Mouse (Mus musculus) layer of hippocampus, postnatal 36 days (tissue): Measurements from ENCODE around the gene Ada. TPM values are rescaled to one million over a fixed set of nuclear protein-coding genes. Genes with fewer than 3 reads are reported as not detected.

Experiments used
- DNase-seq, 2 experiments: peaks; one replicate each; pipeline ENCODE4 v3.0.0; 2022
- total RNA-seq, 2 experiments: library from RNA; stranded (reverse); gene quantifications; 2 replicates each; pipeline ENCODE4 v1.2.3; 2021

The Ada gene
- total RNA-seq: 1 to 10 TPM; 1.1 to 1.2 TPM

DNA sequence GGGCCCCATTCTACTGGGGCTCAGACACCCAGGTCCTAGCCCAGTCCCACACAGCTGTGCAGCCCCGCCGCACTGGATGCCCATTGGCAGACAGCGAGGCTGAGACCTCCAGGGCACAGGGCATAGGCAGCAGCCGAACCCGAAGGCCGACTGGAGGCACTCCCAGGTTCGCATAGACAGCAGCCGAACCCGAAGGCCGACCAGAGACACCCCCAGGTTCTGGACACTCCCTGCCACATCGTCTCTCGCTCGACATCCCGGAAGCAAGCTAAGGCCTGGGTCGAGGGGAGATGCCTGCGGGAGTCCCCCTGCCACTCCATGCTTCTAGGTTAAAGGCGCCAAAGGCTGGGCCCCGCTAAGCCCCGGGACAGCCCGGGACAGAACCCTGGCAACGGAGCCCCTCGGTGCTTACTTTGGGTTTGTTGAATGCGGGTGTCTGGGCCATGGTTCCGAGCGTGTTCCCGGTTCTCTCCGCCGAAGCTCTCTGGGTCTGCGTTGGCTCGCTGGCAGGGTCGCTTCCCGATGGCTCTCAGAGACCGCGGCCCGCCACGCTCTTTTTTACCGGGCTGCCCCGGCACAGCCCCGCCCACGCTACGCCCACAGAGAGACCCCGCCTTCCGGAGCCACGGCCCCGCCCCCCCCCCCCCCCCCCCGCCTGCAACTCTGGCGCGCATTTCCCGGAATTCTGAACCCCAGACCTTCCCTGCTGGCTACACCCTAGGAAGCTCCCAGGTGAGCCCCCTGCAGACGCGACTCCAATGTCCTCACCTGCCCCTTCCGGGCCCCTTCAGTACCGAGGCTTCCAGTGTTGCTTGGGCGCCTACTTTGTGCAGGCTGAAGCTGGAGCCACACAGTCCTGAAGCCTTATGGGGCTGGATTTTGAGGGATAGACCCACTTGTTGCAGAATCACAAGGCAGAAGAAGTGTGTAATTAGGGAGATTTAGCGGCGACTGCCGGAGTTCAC, at the start of gene Ada:
Gene Ada (minus strand): TSS at position 593 of the 965 bp plus-strand sequence.
- DNase-seq: peak in 1 of 2 experiments; percentile 23

GRCm38 (mm10) chr2:163798411-163798810, 48.4 kb upstream of the Ada start:
- DNase-seq: no peak

- peak; percentile 63 to 74 for DNase-seq
These were observed 38.4 kb upstream of the Ada start for GRCm38 (mm10) chr2:163788484-163788883.

DNA sequence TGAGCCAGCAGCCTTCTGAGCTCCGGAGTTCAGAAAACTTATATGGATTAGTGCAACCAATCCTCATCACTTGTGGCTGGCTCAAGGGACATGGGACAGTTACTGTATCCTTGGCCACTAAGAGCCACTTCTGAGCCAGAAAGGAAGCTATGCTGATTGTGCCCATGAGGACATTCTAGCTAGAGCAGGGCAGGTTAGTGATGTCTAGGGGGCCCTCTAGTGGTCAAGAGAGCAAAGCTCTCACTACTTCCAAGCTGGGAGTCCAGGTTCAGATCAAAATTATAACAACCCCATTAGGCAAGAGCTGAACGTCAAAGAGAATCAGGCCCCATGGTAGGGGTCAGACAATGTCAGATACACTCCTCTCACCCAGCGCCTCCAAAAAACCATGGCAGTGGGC, 37.7 kb upstream of the Ada start:
- peak in 1 of 2 experiments; percentile 21 for DNase-seq

GRCm38 (mm10) chr2:163787086-163787485, 37.0 kb upstream of the Ada start:
- DNase-seq: no peak

GRCm38 (mm10) chr2:163783901-163784300, 33.9 kb upstream of the Ada start:
- DNase-seq: no peak

DNA sequence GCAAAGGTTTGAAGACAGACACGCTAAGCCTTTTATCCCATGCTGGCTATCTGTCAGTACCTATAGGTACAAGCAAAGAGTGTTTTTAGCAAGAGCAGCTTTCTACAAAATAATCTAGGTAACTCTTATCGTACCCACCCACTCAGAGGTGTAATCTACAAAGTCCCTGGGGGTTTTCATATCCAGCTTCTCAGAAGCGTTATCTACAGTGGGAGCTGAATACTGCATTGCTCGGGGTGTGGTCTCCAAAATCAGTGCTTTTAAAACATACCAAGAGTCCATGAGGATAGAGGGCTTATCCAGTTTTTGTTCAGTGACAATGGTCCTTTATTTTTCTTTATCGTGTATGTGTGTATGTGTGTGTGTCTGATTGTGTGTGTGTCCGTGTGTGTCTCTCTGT, 33.3 kb upstream of the Ada start:
- no peak for DNase-seq

DNA sequence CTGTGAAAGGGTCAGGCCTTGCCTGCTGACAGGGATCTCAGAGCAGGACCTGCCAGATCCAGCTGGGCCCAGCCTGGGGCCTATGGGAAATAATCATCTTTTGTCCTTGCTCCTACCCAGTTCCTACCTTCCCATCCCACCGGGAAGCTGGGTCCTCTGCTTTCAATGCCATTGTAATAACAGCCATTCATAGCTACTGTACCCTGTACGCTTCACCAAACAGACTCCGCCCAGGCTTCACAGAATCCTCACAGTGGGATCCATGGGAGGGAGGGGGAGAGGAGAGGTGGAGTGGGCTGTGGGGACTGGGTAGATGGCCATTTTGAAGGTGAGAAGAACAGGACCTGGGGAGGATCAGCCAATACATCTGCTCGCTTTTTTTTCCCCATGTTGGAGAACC, 28.9 kb upstream of the Ada start:
- DNase-seq: no peak

- DNase-seq: no peak
These were observed 27.0 kb upstream of the Ada start for GRCm38 (mm10) chr2:163777061-163777460.

GRCm38 (mm10) chr2:163776661-163777060, 26.6 kb upstream of the Ada start:
- no peak for DNase-seq

- no peak for DNase-seq
These were observed 20.7 kb upstream of the Ada start for GRCm38 (mm10) chr2:163770731-163771130.

GRCm38 (mm10) chr2:163766890-163767289, 16.9 kb upstream of the Ada start:
- DNase-seq: no peak

- DNase-seq: no peak
These were observed 16.2 kb upstream of the Ada start for GRCm38 (mm10) chr2:163766261-163766660.

- no peak for DNase-seq
These were observed 11.4 kb upstream of the Ada start for GRCm38 (mm10) chr2:163761402-163761801.

DNA sequence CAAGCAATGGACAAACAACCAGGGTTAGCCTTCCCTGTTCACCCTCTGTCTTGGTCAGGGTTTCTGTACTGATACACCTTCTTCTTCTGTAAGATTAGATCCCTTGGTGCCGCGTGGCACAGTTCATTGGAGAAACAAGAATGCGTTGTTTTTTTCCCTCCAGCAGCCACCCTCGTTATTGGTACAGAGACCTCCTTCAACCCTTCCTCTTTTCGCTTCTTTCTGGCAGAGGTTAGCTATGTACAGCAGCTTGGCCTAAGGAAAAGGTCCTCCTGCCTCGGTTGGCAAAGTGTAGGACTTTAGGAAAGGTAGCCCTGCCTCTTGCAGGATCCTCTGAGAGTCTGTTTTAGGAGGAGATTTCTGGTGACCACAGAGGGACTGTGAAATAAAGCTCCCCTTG, 10.6 kb upstream of the Ada start:
- no peak for DNase-seq

GRCm38 (mm10) chr2:163758146-163758545, 8.1 kb upstream of the Ada start:
- no peak for DNase-seq

GRCm38 (mm10) chr2:163756723-163757122, 6.7 kb upstream of the Ada start:
- DNase-seq: no peak

DNA sequence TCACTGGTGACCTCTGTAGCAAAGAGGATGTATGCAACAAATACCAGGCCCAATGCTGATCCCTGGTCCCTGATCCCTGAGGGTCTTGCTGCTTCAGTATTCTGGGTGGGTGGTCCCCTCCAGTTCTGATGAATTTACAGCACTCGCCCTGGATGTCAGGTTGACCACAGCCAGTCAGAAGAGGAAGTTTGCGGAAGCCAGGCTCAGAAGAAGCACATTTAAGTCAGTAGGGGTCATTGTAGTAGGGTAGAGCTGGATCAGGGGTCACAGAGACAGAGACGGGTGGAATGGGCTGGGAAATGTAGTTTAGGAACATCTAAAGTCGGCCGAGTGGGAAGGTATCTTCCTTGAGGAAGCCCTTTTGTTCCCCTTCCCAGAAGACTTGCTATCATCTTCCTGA, 4.2 kb upstream of the Ada start:
- no peak for DNase-seq

DNA sequence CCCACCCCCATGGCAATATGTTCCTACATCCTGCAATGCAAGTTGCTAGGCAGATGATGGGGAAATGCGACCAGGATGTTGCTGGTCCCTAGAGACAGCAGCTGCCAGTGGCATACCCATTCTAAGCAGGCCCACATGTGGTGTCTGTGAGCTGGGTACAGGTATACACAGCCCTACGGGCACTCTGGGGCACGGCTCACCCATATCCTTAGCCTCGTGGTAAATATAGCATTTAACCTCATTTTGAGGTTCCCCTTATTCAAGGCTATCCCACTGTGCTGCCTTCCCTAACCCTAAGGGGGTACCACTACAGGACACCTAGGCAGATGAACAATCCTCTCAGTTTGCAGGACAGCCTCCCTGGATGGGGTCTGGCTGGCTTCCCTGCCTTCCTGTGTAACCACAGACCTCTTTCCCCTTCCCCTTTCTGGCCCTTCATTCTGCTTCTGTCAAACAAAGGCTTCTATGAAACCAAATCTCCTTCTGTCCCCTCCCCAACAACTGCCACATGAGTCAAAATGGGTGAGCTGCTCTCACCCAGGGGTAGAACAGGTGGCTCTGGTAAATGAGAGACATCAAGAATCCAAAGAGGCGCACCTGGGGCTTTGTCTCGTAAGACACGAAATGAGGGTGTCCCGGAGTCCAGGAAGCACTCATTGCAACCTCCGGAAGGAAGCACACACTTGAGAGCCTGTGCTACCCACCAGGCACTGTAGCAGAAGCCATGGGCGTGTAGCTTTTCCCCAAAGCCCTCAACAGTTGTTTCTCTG, 5.1 kb downstream of the Ada start:
- no peak for DNase-seq

GRCm38 (mm10) chr2:163743357-163743756, 6.7 kb downstream of the Ada start:
- no peak for DNase-seq

DNA sequence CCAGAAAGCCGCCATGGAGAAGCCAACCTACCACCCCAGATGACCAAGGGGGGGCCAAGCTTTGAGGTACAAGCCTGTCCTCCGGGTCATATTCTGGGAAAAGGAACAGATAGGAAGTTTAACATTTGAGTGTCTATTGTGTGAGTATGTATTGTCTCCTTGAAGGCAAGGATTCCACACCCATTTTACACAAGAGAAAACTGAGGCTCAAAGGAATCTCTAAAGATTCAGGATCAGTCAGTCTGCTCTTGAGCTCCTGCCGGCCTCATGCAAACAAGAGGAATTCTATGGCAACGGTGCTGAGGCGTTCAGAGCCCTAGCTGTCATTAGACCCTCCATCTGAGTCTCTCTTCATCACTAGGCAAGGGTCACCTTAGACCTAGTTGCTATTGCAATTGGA, 7.4 kb downstream of the Ada start:
- DNase-seq: no peak

GRCm38 (mm10) chr2:163735980-163736379, 14.1 kb downstream of the Ada start:
- DNase-seq: no peak

- no peak for DNase-seq
These were observed 14.9 kb downstream of the Ada start for GRCm38 (mm10) chr2:163735163-163735562.

DNA sequence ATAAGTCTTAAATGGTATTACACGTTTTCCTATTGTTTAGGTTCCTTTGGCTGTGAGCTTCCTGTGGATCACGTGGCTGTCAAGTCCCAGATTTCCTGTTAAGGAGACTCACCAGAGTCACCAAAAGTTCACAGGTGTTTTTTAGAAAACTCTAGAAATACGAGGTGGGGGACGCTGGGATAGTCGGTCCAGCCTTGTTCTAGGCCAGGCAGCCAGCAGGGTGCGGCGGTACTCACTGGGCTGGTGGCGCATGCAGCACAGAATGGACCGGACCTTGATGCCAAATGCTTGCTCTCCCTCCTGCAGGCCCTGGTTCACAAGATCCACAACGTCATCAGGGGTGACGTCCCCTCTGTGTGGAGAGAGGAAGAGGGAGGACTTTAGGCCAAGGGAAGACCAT, 18.0 kb downstream of the Ada start:
- DNase-seq: no peak
